Mouse (Mus musculus): ENCODE measurements at regions not wholly inside any gene's neighbourhood (a gene's known extent, or its start where the extent isn't known, plus 50 kb on each side); places are given as distances from the start of the nearest gene placed in this dataset.

GRCm38 (mm10) chrX:99216633-99217459, 80.9 kb downstream of the Efnb1 start:
- Histone ChIP-seq H3K9me3 (replicated peaks; ENCODE audit: control insufficient read depth, insufficient read depth, low read length, poor library complexity, severe bottlenecking) (no peaks in the 10 kb centered on the region), H3K27me3 (ENCODE audit: control insufficient read depth, insufficient read depth, low read length, poor library complexity, severe bottlenecking) (0 out of 2 replicates have a peak, but pooled peaks cover 3% of the 10 kb centered on the region), H3K4me1 (ENCODE audit: control insufficient read depth, insufficient read depth, low read length) (no peaks in the 10 kb centered on the region), H3K4me3 (ENCODE audit: low read depth, low read length) (peak overlapping the region; percentile 40), H3K36me3 (ENCODE audit: control insufficient read depth, insufficient read depth, low read length, poor library complexity, severe bottlenecking) (no peaks in the 10 kb centered on the region), H3K27ac (ENCODE audit: insufficient read depth, low read length) (no peak overlapping the region), H3K9ac (ENCODE audit: low read depth, poor library complexity, severe bottlenecking) (peak overlapping the region; percentile 40; the same call in 1 of the 2 replicates)
- TF ChIP-seq POLR2A (IDR thresholded peaks at IDR 0.05; ENCODE audit: insufficient read depth, low read length) = no peak
- no peak for TF ChIP-seq CTCF (IDR thresholded peaks at IDR 0.05; ENCODE audit: low read depth, low read length)
- no peak for TF ChIP-seq EP300 (IDR thresholded peaks at IDR 0.05; ENCODE audit: insufficient read depth, low read depth, low read length)

GRCm38 (mm10) chrX:99215931-99216330, 80.0 kb downstream of the Efnb1 start:
- no peaks in the 10 kb centered on the region for H3K9me3 ChIP-seq (replicated peaks; ENCODE audit: control insufficient read depth, insufficient read depth, low read length, poor library complexity, severe bottlenecking)
- H3K4me1 ChIP-seq (ENCODE audit: control insufficient read depth, insufficient read depth, low read length) = no peaks in the 10 kb centered on the region
- H3K36me3 ChIP-seq (ENCODE audit: control insufficient read depth, insufficient read depth, low read length, poor library complexity, severe bottlenecking) = no peaks in the 10 kb centered on the region
- no peak overlapping the region for H3K27ac ChIP-seq (ENCODE audit: insufficient read depth, low read length)
- 0 out of 2 replicates have a peak, but pooled peaks cover 3% of the 10 kb centered on the region for H3K27me3 ChIP-seq (ENCODE audit: control insufficient read depth, insufficient read depth, low read length, poor library complexity, severe bottlenecking)
- H3K4me3 ChIP-seq (ENCODE audit: low read depth, low read length) = no peak overlapping the region
- H3K9ac ChIP-seq (ENCODE audit: low read depth, poor library complexity, severe bottlenecking) = no peak overlapping the region
- no peak for TF ChIP-seq POLR2A (IDR thresholded peaks at IDR 0.05; ENCODE audit: insufficient read depth, low read length)
- TF ChIP-seq EP300 (IDR thresholded peaks at IDR 0.05; ENCODE audit: insufficient read depth, low read depth, low read length) = no peak
- no peak for TF ChIP-seq CTCF (IDR thresholded peaks at IDR 0.05; ENCODE audit: low read depth, low read length)

GRCm38 (mm10) chrX:99215111-99215510, 79.2 kb downstream of the Efnb1 start:
- Histone ChIP-seq H3K4me1 (ENCODE audit: control insufficient read depth, insufficient read depth, low read length) (no peaks in the 10 kb centered on the region), H3K27me3 (ENCODE audit: control insufficient read depth, insufficient read depth, low read length, poor library complexity, severe bottlenecking) (0 out of 2 replicates have a peak, but pooled peaks cover 3% of the 10 kb centered on the region), H3K9ac (ENCODE audit: low read depth, poor library complexity, severe bottlenecking) (no peak overlapping the region), H3K36me3 (ENCODE audit: control insufficient read depth, insufficient read depth, low read length, poor library complexity, severe bottlenecking) (no peaks in the 10 kb centered on the region), H3K27ac (ENCODE audit: insufficient read depth, low read length) (no peak overlapping the region), H3K9me3 (replicated peaks; ENCODE audit: control insufficient read depth, insufficient read depth, low read length, poor library complexity, severe bottlenecking) (no peaks in the 10 kb centered on the region), H3K4me3 (ENCODE audit: low read depth, low read length) (no peak overlapping the region)
- TF ChIP-seq EP300 (IDR thresholded peaks at IDR 0.05; ENCODE audit: insufficient read depth, low read depth, low read length) = no peak
- TF ChIP-seq POLR2A (IDR thresholded peaks at IDR 0.05; ENCODE audit: insufficient read depth, low read length) = no peak
- no peak for TF ChIP-seq CTCF (IDR thresholded peaks at IDR 0.05; ENCODE audit: low read depth, low read length)

- H3K9ac ChIP-seq (ENCODE audit: low read depth, poor library complexity, severe bottlenecking) = no peak overlapping the region
- H3K27me3 ChIP-seq (ENCODE audit: control insufficient read depth, insufficient read depth, low read length, poor library complexity, severe bottlenecking) = 0 out of 2 replicates have a peak, but pooled peaks cover 3% of the 10 kb centered on the region
- no peak overlapping the region for H3K27ac ChIP-seq (ENCODE audit: insufficient read depth, low read length)
- no peaks in the 10 kb centered on the region for H3K4me1 ChIP-seq (ENCODE audit: control insufficient read depth, insufficient read depth, low read length)
- TF ChIP-seq POLR2A (IDR thresholded peaks at IDR 0.05; ENCODE audit: insufficient read depth, low read length) = no peak
- TF ChIP-seq EP300 (IDR thresholded peaks at IDR 0.05; ENCODE audit: insufficient read depth, low read depth, low read length) = no peak
- TF ChIP-seq CTCF (IDR thresholded peaks at IDR 0.05; ENCODE audit: low read depth, low read length) = no peak
- H3K4me3 ChIP-seq (ENCODE audit: low read depth, low read length) = no peak overlapping the region
- H3K36me3 ChIP-seq (ENCODE audit: control insufficient read depth, insufficient read depth, low read length, poor library complexity, severe bottlenecking) = no peaks in the 10 kb centered on the region
- no peaks in the 10 kb centered on the region for H3K9me3 ChIP-seq (replicated peaks; ENCODE audit: control insufficient read depth, insufficient read depth, low read length, poor library complexity, severe bottlenecking)
Observed at GRCm38 (mm10) chrX:99213565-99214153, 77.7 kb downstream of the Efnb1 start.

- no peaks in the 10 kb centered on the region for H3K9me3 ChIP-seq (replicated peaks; ENCODE audit: control insufficient read depth, insufficient read depth, low read length, poor library complexity, severe bottlenecking)
- no peak overlapping the region for H3K4me3 ChIP-seq (ENCODE audit: low read depth, low read length)
- no peak overlapping the region for H3K9ac ChIP-seq (ENCODE audit: low read depth, poor library complexity, severe bottlenecking)
- no peaks in the 10 kb centered on the region for H3K27me3 ChIP-seq (ENCODE audit: control insufficient read depth, insufficient read depth, low read length, poor library complexity, severe bottlenecking)
- H3K27ac ChIP-seq (ENCODE audit: insufficient read depth, low read length) = no peak overlapping the region
- no peaks in the 10 kb centered on the region for H3K36me3 ChIP-seq (ENCODE audit: control insufficient read depth, insufficient read depth, low read length, poor library complexity, severe bottlenecking)
- no peak for TF ChIP-seq EP300 (IDR thresholded peaks at IDR 0.05; ENCODE audit: insufficient read depth, low read depth, low read length)
- no peak for TF ChIP-seq POLR2A (IDR thresholded peaks at IDR 0.05; ENCODE audit: insufficient read depth, low read length)
- TF ChIP-seq CTCF (IDR thresholded peaks at IDR 0.05; ENCODE audit: low read depth, low read length) = no peak
- H3K4me1 ChIP-seq (ENCODE audit: control insufficient read depth, insufficient read depth, low read length) = no peaks in the 10 kb centered on the region
Observed at GRCm38 (mm10) chrX:99204077-99204476, 68.1 kb downstream of the Efnb1 start.

- TF ChIP-seq CTCF (IDR thresholded peaks at IDR 0.05; ENCODE audit: low read depth, low read length) (no peak), POLR2A (IDR thresholded peaks at IDR 0.05; ENCODE audit: insufficient read depth, low read length) (no peak), EP300 (IDR thresholded peaks at IDR 0.05; ENCODE audit: insufficient read depth, low read depth, low read length) (no peak)
- Histone ChIP-seq H3K27me3 (ENCODE audit: control insufficient read depth, insufficient read depth, low read length, poor library complexity, severe bottlenecking) (no peaks in the 10 kb centered on the region), H3K9me3 (replicated peaks; ENCODE audit: control insufficient read depth, insufficient read depth, low read length, poor library complexity, severe bottlenecking) (no peaks in the 10 kb centered on the region), H3K27ac (ENCODE audit: insufficient read depth, low read length) (no peak overlapping the region), H3K4me1 (ENCODE audit: control insufficient read depth, insufficient read depth, low read length) (no peaks in the 10 kb centered on the region), H3K4me3 (ENCODE audit: low read depth, low read length) (no peak overlapping the region), H3K36me3 (ENCODE audit: control insufficient read depth, insufficient read depth, low read length, poor library complexity, severe bottlenecking) (no peaks in the 10 kb centered on the region), H3K9ac (ENCODE audit: low read depth, poor library complexity, severe bottlenecking) (no peak overlapping the region)
Observed at GRCm38 (mm10) chrX:99201081-99201480, 65.2 kb downstream of the Efnb1 start.
